Mouse (Mus musculus) forebrain, embryonic 15.5 days (tissue): ENCODE data around the gene Vmn2r2. TPM values are rescaled to one million over a fixed set of nuclear protein-coding genes. Genes with fewer than 3 reads are reported as not detected.

Experiments used
- ATAC-seq: fragments of 200-750 bp; cut with Nextera tagmentation; replicated peaks from 2 replicates; pipeline ENCODE4 v1.8.0; 2017; ENCODE audit warnings: mild to moderate bottlenecking, moderate TSS enrichment, moderate library complexity
- H3K27ac ChIP-seq: fragments of 300-500 bp; sonication (generic); replicated peaks from 2 replicates; pipeline ENCODE4 v1.5.1; 2015; ENCODE audit warnings: mild to moderate bottlenecking, inconsistent platforms
- H3K27me3 ChIP-seq: fragments of 300-500 bp; sonication (generic); 2 replicates; pipeline ENCODE4 v1.6.1; 2015; ENCODE audit warnings: inconsistent platforms
- H3K36me3 ChIP-seq: fragments of 300-500 bp; sonication (generic); 2 replicates; pipeline ENCODE4 v1.6.1; 2015; ENCODE audit warnings: mild to moderate bottlenecking, inconsistent platforms
- H3K4me1 ChIP-seq: fragments of 300-500 bp; sonication (generic); 2 replicates; pipeline ENCODE4 v1.6.1; 2015; ENCODE audit warnings: inconsistent platforms
- H3K4me2 ChIP-seq: fragments of 300-500 bp; sonication (generic); replicated peaks from 2 replicates; pipeline ENCODE4 v1.6.1; 2015; ENCODE audit warnings: mild to moderate bottlenecking, inconsistent platforms
- H3K4me3 ChIP-seq: fragments of 300-500 bp; sonication (generic); 2 replicates; pipeline ENCODE4 v1.5.1; 2015; ENCODE audit warnings: mild to moderate bottlenecking, inconsistent platforms
- H3K9ac ChIP-seq: fragments of 300-500 bp; sonication (generic); replicated peaks from 2 replicates; pipeline ENCODE4 v1.6.1; 2015; ENCODE audit warnings: mild to moderate bottlenecking, inconsistent platforms
- H3K9me3 ChIP-seq: fragments of 300-500 bp; sonication (generic); 2 replicates; pipeline ENCODE4 v1.6.1; 2016; ENCODE audit warnings: inconsistent platforms
- WGBS: fragments of 180-500 bp; shearing (Covaris S2); methylation state at CpG from one replicate; pipeline ENCODE4 v1.1.7; 2015; ENCODE audit warnings: mixed read lengths; 5-methylcytosine and 5-hydroxymethylcytosine counted together
- polyA plus RNA-seq: library from polyadenylated mRNA; unstranded; fragments of >200 nt; fragmentation: Nextera tagmentation; extraction: Ambion mirVana; gene quantifications from 2 replicates; pipeline ENCODE4 v1.2.1, GENCODE M21; 2015

The Vmn2r2 gene
- 0.04 and 0.10 TPM in 2 replicates for polyA plus RNA-seq

DNA sequence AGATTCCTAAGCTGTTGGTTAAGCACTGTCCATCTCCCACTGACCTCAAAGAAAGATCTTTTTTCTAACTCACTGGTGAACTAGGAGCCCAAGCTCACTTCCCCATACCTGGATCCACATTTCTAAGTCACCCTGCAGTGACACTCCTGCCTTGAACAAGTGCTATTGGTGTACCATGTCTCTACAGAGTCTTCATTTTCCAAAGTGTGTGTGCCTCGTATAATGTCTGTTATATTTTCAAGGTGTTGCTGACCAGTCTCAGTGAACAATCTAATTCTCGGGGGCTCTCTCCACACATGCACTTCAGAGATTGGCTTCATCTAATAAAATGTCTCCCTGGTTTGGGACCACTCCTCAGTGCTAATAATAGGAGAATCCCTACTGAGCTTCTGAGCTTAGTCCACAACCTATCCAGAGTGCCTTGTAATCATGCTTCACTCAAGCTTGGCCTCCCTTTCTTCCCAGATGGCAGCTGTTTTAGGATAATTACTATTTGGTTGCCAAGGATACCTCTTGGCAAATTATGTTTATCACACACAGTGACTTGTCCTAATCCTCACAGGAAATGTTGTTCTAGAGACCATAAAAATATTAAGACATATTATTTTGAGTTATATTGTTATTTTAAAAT lies at the start of gene Vmn2r2:
Gene Vmn2r2, minus strand, starts transcription at position 51 of the 631 bp plus-strand sequence.
- WGBS: 73% methylated on average over 2 of the region's 2 CpGs
- Histone ChIP-seq H3K36me3 (no peaks in the 10 kb centered on the region), H3K27ac (no peak within 1 kb of the TSS), H3K4me1 (no peaks in the 10 kb centered on the region), H3K9me3 (no peaks in the 10 kb centered on the region), H3K4me3 (no peak within 1 kb of the TSS), H3K4me2 (no peak within 1 kb of the TSS), H3K9ac (no peak within 1 kb of the TSS), H3K27me3 (no peaks in the 10 kb centered on the region)
- ATAC-seq: 0 out of 2 replicates have a peak, but pooled peaks have one; percentile 23

DNA sequence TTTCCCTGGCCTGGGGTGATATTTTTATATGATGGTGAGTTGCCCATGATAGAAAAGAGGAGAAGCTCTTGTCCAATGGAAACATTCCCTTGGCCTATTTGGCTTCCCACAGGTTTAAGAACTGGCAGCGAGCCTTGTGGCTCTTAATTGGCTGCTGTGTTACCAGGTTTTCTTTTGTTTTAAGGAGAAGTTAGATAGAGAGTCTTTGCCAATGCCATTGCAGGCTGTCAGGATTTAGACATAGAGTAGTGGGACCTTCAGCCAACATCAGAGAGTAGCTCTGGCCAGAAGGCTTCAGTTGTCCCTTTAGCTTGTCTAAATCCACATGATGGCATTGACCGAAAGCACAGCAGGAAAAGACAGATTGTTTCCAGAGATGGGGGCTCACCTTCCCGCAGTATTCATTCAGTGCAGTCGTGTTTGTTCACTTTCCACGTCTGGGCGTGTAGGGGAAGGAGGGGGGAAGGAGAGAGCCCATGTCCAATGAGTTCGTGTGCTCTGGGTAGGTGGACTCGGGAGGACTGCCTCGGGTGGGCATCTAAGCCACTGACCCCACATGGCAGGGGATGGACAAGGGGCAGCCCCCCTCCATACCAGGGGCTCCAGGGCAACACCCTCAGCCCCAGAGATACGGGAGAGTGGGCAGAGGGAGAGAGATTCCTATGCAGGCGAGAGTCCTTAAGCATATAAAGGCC lies 28.2 kb downstream of the Vmn2r2 start:
- no peaks in the 10 kb centered on the region for H3K4me1 ChIP-seq
- H3K9ac ChIP-seq: no peak overlapping the region
- H3K36me3 ChIP-seq: no peaks in the 10 kb centered on the region
- peak overlapping the region; percentile 43 for H3K27ac ChIP-seq
- no peak overlapping the region for H3K4me2 ChIP-seq
- H3K9me3 ChIP-seq: no peaks in the 10 kb centered on the region
- H3K4me3 ChIP-seq: no peak overlapping the region
- peak; percentile 88 for ATAC-seq
- 60% methylated on average over 11 of the region's 11 CpGs for WGBS
- no peaks in the 10 kb centered on the region for H3K27me3 ChIP-seq

DNA sequence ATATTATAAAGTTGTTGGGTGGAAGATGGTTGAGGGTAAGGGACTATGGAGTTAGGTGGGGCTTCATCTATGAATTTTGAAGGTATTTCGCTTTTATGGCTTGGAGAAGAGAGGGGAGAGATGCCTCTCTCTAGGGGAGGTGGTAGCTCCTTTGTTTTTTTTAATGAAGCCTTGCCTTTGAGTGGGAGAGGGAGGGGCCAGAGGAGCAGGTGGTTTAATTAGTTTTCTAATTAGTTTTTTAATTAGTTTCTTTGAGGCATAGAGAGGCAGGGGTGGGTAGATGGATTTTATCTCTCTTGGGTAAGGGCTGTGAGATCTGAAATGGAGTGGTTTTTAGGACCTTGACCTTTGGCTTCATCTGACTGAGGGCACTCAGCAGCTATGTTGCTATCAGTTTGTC lies 29.0 kb downstream of the Vmn2r2 start:
- 57% methylated on average over 1 of the region's 1 CpGs for WGBS
- H3K9me3 ChIP-seq: no peaks in the 10 kb centered on the region
- no peak overlapping the region for H3K27ac ChIP-seq

DNA sequence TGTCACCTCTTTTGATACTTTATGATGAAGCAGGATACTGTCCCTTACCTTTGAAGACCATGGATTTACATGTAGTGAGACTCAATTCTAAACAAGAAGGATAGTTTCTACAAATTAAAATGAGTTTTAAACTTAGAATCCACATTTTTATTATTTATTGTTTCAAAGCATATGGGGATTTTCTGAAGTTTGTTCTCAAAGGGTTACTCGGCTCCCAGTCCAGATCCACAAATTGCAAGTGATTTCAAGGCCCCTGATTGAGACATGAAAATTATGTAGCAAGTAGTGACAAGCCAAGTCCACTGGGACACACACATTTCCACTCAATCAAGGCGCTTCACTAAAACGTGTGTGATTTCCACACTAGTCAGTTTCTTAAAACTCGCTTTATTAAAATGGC lies 60.5 kb downstream of the Vmn2r2 start, which contains the start of gene Vmn2r1:
Gene Vmn2r1, plus strand, starts transcription at position 301 of the 400 bp plus-strand sequence.
- no peak within 1 kb of the TSS for H3K4me3 ChIP-seq
- 84% methylated on average over 4 of the region's 4 CpGs for WGBS
- H3K27me3 ChIP-seq: no peaks in the 10 kb centered on the region
- ATAC-seq: no peak
- no peaks in the 10 kb centered on the region for H3K4me1 ChIP-seq
- no peaks in the 10 kb centered on the region for H3K36me3 ChIP-seq
- H3K27ac ChIP-seq: no peak within 1 kb of the TSS
- no peak within 1 kb of the TSS for H3K4me2 ChIP-seq
- no peaks in the 10 kb centered on the region for H3K9me3 ChIP-seq
- H3K9ac ChIP-seq: no peak within 1 kb of the TSS

More for the DNA sequence above, 29.0 kb downstream of the Vmn2r2 start:
- Histone ChIP-seq H3K36me3 (no peaks in the 10 kb centered on the region), H3K4me1 (no peaks in the 10 kb centered on the region), H3K9ac (no peak overlapping the region), H3K27me3 (no peaks in the 10 kb centered on the region), H3K4me2 (no peak overlapping the region), H3K4me3 (no peak overlapping the region)
- peak; percentile 67 for ATAC-seq

Other genes starting within 250 kb of the Vmn2r2 start
- 6.1 and 6.4 TPM in 2 replicates for gene Plch1, start 242.5 kb downstream of the Vmn2r2 start, polyA plus RNA-seq
- gene E130311K13Rik, start 212.5 kb downstream of the Vmn2r2 start, polyA plus RNA-seq: 6.6 TPM in 2 replicates
- gene Slc33a1, start 177.2 kb downstream of the Vmn2r2 start, polyA plus RNA-seq: 17.8 and 18.4 TPM in 2 replicates
- 46.3 and 48.6 TPM in 2 replicates for gene Gmps, start 165.8 kb downstream of the Vmn2r2 start, polyA plus RNA-seq
- gene Vmn2r1, start 60.4 kb downstream of the Vmn2r2 start, polyA plus RNA-seq: 0.11 and 0.17 TPM in 2 replicates
- gene Vmn2r3, start 147.8 kb upstream of the Vmn2r2 start, polyA plus RNA-seq: not detected in 2 replicates